Mouse (Mus musculus): ENCODE measurements at regions not wholly inside any gene's neighbourhood (a gene's known extent, or its start where the extent isn't known, plus 50 kb on each side); places are given as distances from the start of the nearest gene placed in this dataset.

- TF ChIP-seq CTCF (IDR thresholded peaks at IDR 0.05; ENCODE audit: insufficient read depth, low read length) (no peak), POLR2A (IDR thresholded peaks at IDR 0.05; ENCODE audit: borderline replicate concordance, extremely low read depth, low read depth, low read length) (no peak)
Observed at GRCm38 (mm10) chr5:149355131-149355530, 56.4 kb upstream of the Medag start.

Measured in lung, adult 2 months (tissue).